Mouse (Mus musculus): ENCODE data around the gene Adra2a.

Adra2a gene
- long read RNA-seq, experiment 1: 0 reads
- long read RNA-seq, experiment 2: 0 reads

- intact Hi-C loops (cut with DNase I): loop anchor here (5.0 to 10.0 kb wide), 3 partner anchors 488 to 1163 kb away; no protein-coding TSS in a partner anchor
Observed at GRCm38 (mm10) chr19:54043851-54044250, at the start of gene Adra2a. Gene Adra2a (plus strand): TSS chr19:54044151.

- intact Hi-C loops (cut with DNase I): no loop called here
Observed at GRCm38 (mm10) chr19:53994276-53994675, 49.7 kb upstream of the Adra2a start.

- intact Hi-C loops (cut with DNase I): no loop called here
Observed at GRCm38 (mm10) chr19:54010973-54011372, 33.0 kb upstream of the Adra2a start.

- intact Hi-C loops (cut with DNase I): no loop called here
Observed at GRCm38 (mm10) chr19:54014999-54015398, 29.0 kb upstream of the Adra2a start.

- intact Hi-C loops (cut with DNase I): no loop called here
Observed at GRCm38 (mm10) chr19:54015503-54015902, 28.4 kb upstream of the Adra2a start.

GRCm38 (mm10) chr19:54035100-54035499, 8.9 kb upstream of the Adra2a start:
- intact Hi-C loops (cut with DNase I): no loop called here

GRCm38 (mm10) chr19:54039441-54039840, 4.5 kb upstream of the Adra2a start:
- intact Hi-C loops (cut with DNase I): no loop called here

- intact Hi-C loops (cut with DNase I): loop anchor here (5.0 to 10.0 kb wide), 3 partner anchors 492 to 1167 kb away; no protein-coding TSS in a partner anchor
Observed at GRCm38 (mm10) chr19:54040356-54041028, 3.5 kb upstream of the Adra2a start.

GRCm38 (mm10) chr19:54041029-54041367, 3.0 kb upstream of the Adra2a start:
- intact Hi-C loops (cut with DNase I): loop anchor here (5.0 to 10.0 kb wide), 3 partner anchors 491 to 1166 kb away; no protein-coding TSS in a partner anchor

GRCm38 (mm10) chr19:54044507-54045371, 788 bp downstream of the Adra2a start:
- intact Hi-C loops (cut with DNase I): loop anchor here (5.0 to 10.0 kb wide), 4 partner anchors 488 to 1163 kb away; no protein-coding TSS in a partner anchor

GRCm38 (mm10) chr19:54045412-54045811, 1.5 kb downstream of the Adra2a start:
- intact Hi-C loops (cut with DNase I): loop anchor here (5.0 to 10.0 kb wide), 2 partner anchors 737 to 1009 kb away; no protein-coding TSS in a partner anchor

- intact Hi-C loops (cut with DNase I): loop anchor here (5.0 to 10.0 kb wide), 2 partner anchors 736 to 1009 kb away; no protein-coding TSS in a partner anchor
Observed at GRCm38 (mm10) chr19:54045931-54046683, 2.2 kb downstream of the Adra2a start.

- intact Hi-C loops (cut with DNase I): loop anchor here (5.0 to 10.0 kb wide), 2 partner anchors 736 to 1008 kb away; no protein-coding TSS in a partner anchor
Observed at GRCm38 (mm10) chr19:54046684-54047070, 2.7 kb downstream of the Adra2a start.

- intact Hi-C loops (cut with DNase I): loop anchor here (5.0 to 10.0 kb wide), 2 partner anchors 735 to 1007 kb away; no protein-coding TSS in a partner anchor
Observed at GRCm38 (mm10) chr19:54047386-54048050, 3.6 kb downstream of the Adra2a start.

GRCm38 (mm10) chr19:54048161-54048885, 4.4 kb downstream of the Adra2a start:
- intact Hi-C loops (cut with DNase I): loop anchor here (5.0 to 10.0 kb wide), 2 partner anchors 734 to 1006 kb away; no protein-coding TSS in a partner anchor

- intact Hi-C loops (cut with DNase I): no loop called here
Observed at GRCm38 (mm10) chr19:54051651-54052050, 7.7 kb downstream of the Adra2a start.

- intact Hi-C loops (cut with DNase I): no loop called here
Observed at GRCm38 (mm10) chr19:54055845-54056244, 11.9 kb downstream of the Adra2a start.

GRCm38 (mm10) chr19:54068447-54068846, 24.5 kb downstream of the Adra2a start:
- intact Hi-C loops (cut with DNase I): no loop called here

GRCm38 (mm10) chr19:54070521-54070920, 26.6 kb downstream of the Adra2a start:
- intact Hi-C loops (cut with DNase I): no loop called here
